Mouse (Mus musculus): ENCODE data around the gene Cdk6.
"Not testable (repeated sequence)": the region's sequence is repeated elsewhere in the genome, so short reads cannot be mapped to it uniquely, and the experiment has no call there.

Cdk6 gene

GRCm38 (mm10) chr5:3344081-3344631 is 2.9 kb downstream of the Cdk6 start:
- DNase-seq (ENCODE audit: low spot score in 2 of 2), result peak; percentile 76 to 87

DNA sequence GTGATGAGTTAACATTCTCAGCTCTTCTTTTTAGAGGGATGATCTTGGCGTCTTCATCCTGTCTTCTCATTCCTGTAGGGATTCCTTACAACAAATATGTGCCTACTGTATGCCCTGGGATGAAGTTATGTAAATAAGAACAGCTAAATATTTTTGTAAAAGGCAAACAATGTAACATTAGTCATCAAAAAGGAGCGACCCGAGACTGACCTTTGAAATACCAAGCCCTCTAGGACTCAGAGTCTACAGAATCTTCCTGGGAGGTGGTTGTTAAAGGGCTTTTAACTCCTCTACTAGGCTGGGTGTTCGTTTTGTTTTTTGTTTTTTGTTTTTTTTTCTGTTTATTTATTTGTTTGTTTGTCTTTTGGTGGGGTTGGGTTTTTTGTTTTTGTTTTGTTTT is 4.3 kb downstream of the Cdk6 start:
- not testable (repeated sequence) for DNase-seq (ENCODE audit: low spot score in 2 of 2)

- DNase-seq (ENCODE audit: low spot score in 2 of 2), result not testable (repeated sequence)
Measured at GRCm38 (mm10) chr5:3349393-3349792, 8.1 kb downstream of the Cdk6 start.

GRCm38 (mm10) chr5:3351836-3352235 is 10.6 kb downstream of the Cdk6 start:
- DNase-seq (ENCODE audit: low spot score in 2 of 2), result not testable (repeated sequence)

DNA sequence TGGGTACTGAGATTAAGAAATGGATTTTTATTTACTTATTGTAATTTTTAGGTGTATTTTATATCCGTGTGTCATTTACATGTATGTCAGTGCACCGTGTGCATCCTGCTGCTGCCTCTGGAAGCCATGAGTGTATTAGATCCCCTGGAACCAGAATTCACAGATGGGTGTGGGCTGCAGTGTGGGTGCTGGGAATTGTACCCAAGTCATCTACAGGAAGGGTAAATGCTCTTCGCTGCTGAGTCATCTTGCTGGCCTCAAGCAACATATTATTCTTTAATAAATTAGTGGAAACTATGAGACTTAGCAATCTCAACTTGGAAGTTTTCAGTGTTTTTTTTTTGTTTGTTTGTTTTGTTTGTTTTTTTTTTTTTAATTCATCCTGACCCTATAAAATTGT is 11.0 kb downstream of the Cdk6 start:
- DNase-seq (ENCODE audit: low spot score in 2 of 2), result no peak

GRCm38 (mm10) chr5:3352827-3353226 is 11.5 kb downstream of the Cdk6 start:
- no peak for DNase-seq (ENCODE audit: low spot score in 2 of 2)

DNA sequence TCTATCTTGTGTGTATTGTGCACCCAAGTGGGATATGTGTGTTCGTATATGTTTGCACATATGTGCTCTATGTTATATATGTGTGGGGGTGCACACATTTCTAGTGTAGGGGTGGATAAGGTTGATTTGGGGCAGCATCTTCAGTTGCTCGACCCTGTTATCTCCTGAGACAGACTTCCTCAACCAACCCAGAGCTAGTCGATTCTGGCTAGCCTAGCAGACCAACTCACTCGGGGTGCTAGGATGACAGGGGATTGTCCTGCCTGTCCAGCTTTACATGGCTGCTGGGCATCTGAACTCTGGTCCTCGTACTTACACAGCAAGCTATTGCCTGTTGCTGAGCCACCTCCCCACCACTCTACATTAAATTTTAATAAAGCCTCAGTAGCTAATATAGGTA is 13.0 kb downstream of the Cdk6 start:
- no peak for DNase-seq (ENCODE audit: low spot score in 2 of 2)

DNA sequence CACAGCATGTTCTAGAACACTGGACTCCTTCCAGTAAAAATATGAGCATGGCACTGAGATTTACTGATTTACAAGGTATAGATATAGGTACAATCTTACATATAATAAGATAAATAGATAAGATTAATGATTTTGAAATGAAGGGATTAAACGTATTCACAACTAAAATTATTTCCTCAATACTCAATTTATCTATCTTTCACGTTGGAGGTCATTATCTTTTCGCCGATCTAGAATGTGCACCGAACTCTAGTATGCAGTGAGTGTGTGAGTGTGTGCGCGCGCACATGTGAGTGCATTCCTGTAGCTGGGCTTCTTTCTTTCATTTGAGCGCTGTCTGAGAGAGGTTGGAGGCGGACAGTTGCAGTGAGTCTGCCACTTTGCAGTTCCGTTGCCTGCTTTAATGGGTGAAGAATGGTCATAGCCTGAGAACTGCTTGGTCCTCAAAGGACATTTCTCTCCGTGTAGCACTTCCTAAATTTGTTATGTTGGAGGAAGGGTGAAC is 13.8 kb downstream of the Cdk6 start:
- DNase-seq (ENCODE audit: low spot score in 2 of 2), result no peak

- DNase-seq (ENCODE audit: low spot score in 2 of 2), result no peak
Measured at GRCm38 (mm10) chr5:3355560-3356260, 14.4 kb downstream of the Cdk6 start.

GRCm38 (mm10) chr5:3356261-3356778 is 15.0 kb downstream of the Cdk6 start:
- DNase-seq (ENCODE audit: low spot score in 2 of 2), result no peak

- no peak for DNase-seq (ENCODE audit: low spot score in 2 of 2)
Measured at GRCm38 (mm10) chr5:3357496-3357895, 16.2 kb downstream of the Cdk6 start.

- no peak for DNase-seq (ENCODE audit: low spot score in 2 of 2)
Measured at GRCm38 (mm10) chr5:3358687-3359520, 17.6 kb downstream of the Cdk6 start.

GRCm38 (mm10) chr5:3359914-3360313 is 18.6 kb downstream of the Cdk6 start:
- no peak for DNase-seq (ENCODE audit: low spot score in 2 of 2)

DNA sequence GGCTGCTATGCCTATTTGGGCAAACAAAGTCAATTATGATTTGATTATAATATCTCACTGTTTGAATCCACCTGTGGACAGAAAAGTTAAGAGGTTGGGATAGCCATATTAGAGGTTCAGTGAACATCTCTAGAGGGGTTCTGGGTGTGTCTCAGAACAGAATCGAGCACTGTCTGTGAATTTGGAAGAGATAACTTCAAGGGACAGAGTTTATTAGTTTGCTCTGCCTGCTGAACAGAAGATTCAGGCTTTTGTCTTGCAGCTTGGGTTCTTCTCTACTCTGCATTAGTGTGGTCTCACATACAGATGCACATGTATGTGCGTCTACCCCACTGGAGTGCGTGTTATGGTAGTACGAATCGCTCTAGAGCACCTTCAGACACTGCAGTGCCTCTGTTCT is 20.0 kb downstream of the Cdk6 start:
- DNase-seq (ENCODE audit: low spot score in 2 of 2), result no peak

GRCm38 (mm10) chr5:3362111-3362510 is 20.8 kb downstream of the Cdk6 start:
- no peak for DNase-seq (ENCODE audit: low spot score in 2 of 2)

GRCm38 (mm10) chr5:3363036-3363983 is 22.0 kb downstream of the Cdk6 start:
- DNase-seq (ENCODE audit: low spot score in 2 of 2), result no peak

DNA sequence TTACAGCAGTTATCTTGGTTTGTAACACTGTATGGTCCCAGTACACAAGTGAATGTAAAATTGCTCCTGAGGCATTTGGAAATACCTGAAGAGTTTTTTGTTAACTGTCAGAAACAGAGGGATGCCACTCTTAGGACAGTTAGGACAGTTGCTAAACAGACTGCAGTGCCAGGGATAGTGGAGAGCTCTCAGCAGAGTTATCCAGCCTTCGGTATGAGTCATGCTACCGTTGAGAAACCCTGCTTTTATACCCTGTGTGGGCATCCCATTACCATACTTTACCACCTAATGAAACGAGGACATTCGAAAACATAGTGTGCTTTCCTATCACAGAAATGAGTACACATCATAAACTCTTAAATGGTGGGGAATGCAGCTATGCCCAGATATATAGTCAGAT is 25.8 kb downstream of the Cdk6 start:
- no peak for DNase-seq (ENCODE audit: low spot score in 2 of 2)

DNA sequence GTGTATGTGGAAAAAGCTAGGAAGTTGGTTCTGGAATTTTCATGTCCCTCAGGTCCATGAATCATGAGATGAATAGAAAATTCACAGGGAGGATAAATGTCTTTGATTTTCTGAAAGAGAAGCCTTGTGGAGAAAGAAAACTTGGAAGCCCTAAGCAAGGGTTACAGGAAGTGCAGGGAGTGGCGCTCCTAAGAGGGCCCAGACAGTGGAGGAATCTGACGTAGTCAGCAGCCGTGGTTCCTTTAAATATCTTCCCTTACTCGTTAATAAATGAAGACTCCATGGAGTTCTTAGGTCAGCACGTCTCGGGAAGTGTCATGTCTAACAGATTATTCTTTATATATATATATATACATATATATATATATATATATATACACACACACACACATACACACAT is 28.0 kb downstream of the Cdk6 start:
- DNase-seq (ENCODE audit: low spot score in 2 of 2), result no peak

- DNase-seq (ENCODE audit: low spot score in 2 of 2), result no peak
Measured at GRCm38 (mm10) chr5:3371212-3371611, 29.9 kb downstream of the Cdk6 start.

GRCm38 (mm10) chr5:3373170-3373569 is 31.9 kb downstream of the Cdk6 start:
- no peak for DNase-seq (ENCODE audit: low spot score in 2 of 2)

GRCm38 (mm10) chr5:3374763-3375162 is 33.5 kb downstream of the Cdk6 start:
- no peak for DNase-seq (ENCODE audit: low spot score in 2 of 2)
